Comparison of ENCODE assay signal across 26 mouse cellular contexts in the genomic region with DNA sequence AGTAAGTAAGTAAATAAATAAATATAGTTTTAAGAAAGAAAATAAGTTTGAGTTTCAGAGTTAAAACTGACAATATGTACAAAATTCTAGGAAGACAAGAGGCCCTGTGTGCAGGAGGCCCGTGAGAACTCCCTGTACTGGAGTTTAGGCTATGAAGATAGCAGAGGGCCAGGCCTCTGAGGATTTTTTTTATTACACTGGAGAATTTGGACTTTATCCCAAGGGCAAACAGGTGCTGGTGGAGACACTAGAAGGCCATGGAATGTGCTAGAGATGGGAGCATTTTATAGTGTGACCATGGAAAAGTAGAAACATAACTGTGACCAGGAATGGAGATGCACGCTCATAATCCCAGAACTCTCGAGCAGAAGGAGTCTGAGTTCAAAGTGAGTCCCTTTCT. TPM values are rescaled to one million over a fixed set of nuclear protein-coding genes. Genes with fewer than 3 reads are reported as not detected.
DNase-seq lines count a peak whose midpoint lies in the region; ATAC-seq and TF ChIP-seq lines count a peak whose summit lies in the region.
"Had no signal": no experiment of that assay in that cellular context is flagged by ENCODE, and none has a peak within 500 bp of the region (broad histone marks: within the 10 kb centered on the region; RNA-seq: fewer than 3 reads in every experiment).

No protein-coding gene starts in this region.

- no peak for TF ChIP-seq POLR2A in kidney, adult 2 months (IDR thresholded peaks at IDR 0.05; ENCODE audit: low read depth, low read length)

- H3K4me3 ChIP-seq in kidney, adult 2 months (ENCODE audit: insufficient read depth, low read depth, low read length): no peak overlapping the region
- H3K4me3 ChIP-seq in kidney, embryonic 15.5 days (replicated peaks): no peak overlapping the region
- H3K4me3 ChIP-seq in intestine, embryonic 16.5 days (ENCODE audit: low read length): no peak overlapping the region
- H3K4me3 ChIP-seq: forebrain, embryonic 10.5 days; forebrain, embryonic 13.5 days; gastrocnemius, adult 2 months; heart, embryonic 12.5 days; heart, embryonic 15.5 days had no signal

- peaks cover 7% of the 10 kb centered on the region; the same call in 1 of the 2 replicates for H3K4me1 ChIP-seq in kidney, adult 2 months (ENCODE audit: control insufficient read depth, insufficient read depth, low read length)
- H3K4me1 ChIP-seq in kidney, embryonic 15.5 days: no peaks in the 10 kb centered on the region
- peaks cover 14% of the 10 kb centered on the region; the same call in 1 of the 2 replicates for H3K4me1 ChIP-seq in intestine, embryonic 16.5 days (ENCODE audit: control insufficient read depth, insufficient read depth, low read length)
- H3K4me1 ChIP-seq: heart, embryonic 15.5 days had no signal

- no peak overlapping the region for H3K27ac ChIP-seq in kidney, adult 2 months (ENCODE audit: insufficient read depth, low read depth, low read length)
- H3K27ac ChIP-seq in kidney, embryonic 15.5 days: no peak overlapping the region
- H3K27ac ChIP-seq in intestine, embryonic 16.5 days (ENCODE audit: low read length): peak overlapping the region; percentile 79
- H3K27ac ChIP-seq: forebrain, embryonic 10.5 days; forebrain, embryonic 13.5 days; gastrocnemius, adult 2 months; heart, embryonic 15.5 days; hindbrain, embryonic 14.5 days had no signal

- H3K9me3 ChIP-seq in kidney, embryonic 15.5 days (replicated peaks): no peaks in the 10 kb centered on the region
- no peaks in the 10 kb centered on the region for H3K9me3 ChIP-seq in intestine, embryonic 16.5 days (ENCODE audit: control insufficient read depth, low read length)
- H3K9me3 ChIP-seq: forebrain, embryonic 10.5 days; forebrain, embryonic 13.5 days; G1E; heart, embryonic 12.5 days; heart, embryonic 15.5 days had no signal

- ATAC-seq in kidney, embryonic 15.5 days (replicated peaks; ENCODE audit: low FRiP score): no peak
- ATAC-seq in intestine, embryonic 16.5 days: peak; percentile 81
- ATAC-seq: forebrain, embryonic 13.5 days; forebrain, postnatal 0 days; Patski had no signal

- H3K4me2 ChIP-seq in kidney, embryonic 15.5 days: no peak overlapping the region
- no peak overlapping the region; the same call in 1 of the 2 replicates for H3K4me2 ChIP-seq in intestine, embryonic 16.5 days (ENCODE audit: low read depth, low read length)
- H3K4me2 ChIP-seq: forebrain, embryonic 13.5 days; heart, embryonic 12.5 days; heart, embryonic 15.5 days; hindbrain, embryonic 14.5 days had no signal

- DNase-seq in kidney, adult 2 months: peak; percentile 78
- no peak for DNase-seq in kidney, postnatal 14 days
- DNase-seq in kidney, postnatal 36 days: peak; percentile 31 to 53
- DNase-seq in yolk sac, embryonic 10.5 days (ENCODE audit: low spot score): peak; percentile 30
- no peak for DNase-seq in gastrocnemius, postnatal 4 days (ENCODE audit: low spot score in 2 of 2)
- DNase-seq: adrenal gland, postnatal 10 days; adrenal gland, postnatal 36 days; B cell, adult 2 months; cerebellum, adult 18-20 months; cerebellum, adult 9-10 months; cerebellum, postnatal 14 days; forebrain, postnatal 0 days; gastrocnemius, adult 2 months; gastrocnemius, postnatal 14 days; heart, postnatal 10 days; heart, postnatal 36 days had no signal

- no peak overlapping the region for H3K9ac ChIP-seq in kidney, embryonic 15.5 days
- H3K9ac ChIP-seq in intestine, embryonic 16.5 days (ENCODE audit: low read depth, low read length): no peak overlapping the region
- H3K9ac ChIP-seq: forebrain, embryonic 13.5 days; forebrain, postnatal 0 days; heart, embryonic 12.5 days; heart, embryonic 15.5 days; hindbrain, embryonic 14.5 days had no signal

- no peak for TF ChIP-seq CTCF in kidney, adult 2 months (conservative IDR thresholded peaks at IDR 0.05; ENCODE audit: insufficient read depth, insufficient read length, low read depth, low read length)

- 65% methylated on average over 3 of the region's 3 CpGs for WGBS in kidney, adult 2 months
- WGBS in kidney, embryonic 15.5 days: 78% methylated on average over 3 of the region's 3 CpGs
- WGBS in intestine, embryonic 16.5 days: 60% methylated on average over 3 of the region's 3 CpGs

- H3K36me3 ChIP-seq in kidney, adult 2 months (ENCODE audit: control insufficient read depth, insufficient read depth, low read length): no peaks in the 10 kb centered on the region
- no peaks in the 10 kb centered on the region for H3K36me3 ChIP-seq in kidney, embryonic 15.5 days
- H3K36me3 ChIP-seq in intestine, embryonic 16.5 days (ENCODE audit: control insufficient read depth, insufficient read depth, low read length): no peaks in the 10 kb centered on the region
- H3K36me3 ChIP-seq: forebrain, embryonic 10.5 days; G1E; heart, embryonic 12.5 days; heart, embryonic 15.5 days had no signal

- H3K27me3 ChIP-seq in kidney, adult 2 months (replicated peaks; ENCODE audit: control insufficient read depth, insufficient read depth, low read length): no peaks in the 10 kb centered on the region
- no peaks in the 10 kb centered on the region for H3K27me3 ChIP-seq in kidney, embryonic 15.5 days
- no peaks in the 10 kb centered on the region for H3K27me3 ChIP-seq in intestine, embryonic 16.5 days (replicated peaks; ENCODE audit: control insufficient read depth, insufficient read depth, low read length)
- H3K27me3 ChIP-seq: CH12.LX; forebrain, embryonic 13.5 days; heart, embryonic 12.5 days; heart, embryonic 15.5 days; Patski had no signal

RNA-seq across cellular contexts. Expression of gene Ivns1abp, which starts 36.5 kb away (rescaled TPM):
- polyA plus RNA-seq in kidney, adult 2 months (2012; rRNA removed): 137 and 155 TPM in 2 replicates
- 421 and 464 TPM in 2 replicates for polyA plus RNA-seq in kidney, embryonic 15.5 days (2015; fragmentation: Nextera tagmentation; extraction: Ambion mirVana)
- 331 and 345 TPM in 2 replicates for polyA plus RNA-seq in intestine, embryonic 16.5 days (2015; fragmentation: Nextera tagmentation; extraction: Ambion mirVana)
- total RNA-seq in gastrocnemius, postnatal 4 days (2021): 100 to 1,000 TPM; 108 to 124 TPM

Comparison
In these comparisons a context has a peak if more than half of its experiments do, and no peak if none do; other contexts are left out.
1. DNase-seq: peak in kidney, adult 2 months (single experiment), kidney, postnatal 36 days (2 of 2) and yolk sac, embryonic 10.5 days (single experiment); none in kidney, postnatal 14 days (single experiment) and gastrocnemius, postnatal 4 days (0 of 2).